Mouse (Mus musculus): ENCODE results near the gene Plch2.

GRCm38 (mm10) chr4:155075137-155075536 is 18.6 kb upstream of the Plch2 start:
- TF ChIP-seq CTCF (IDR thresholded peaks at IDR 0.05; ENCODE audit: low read depth) (no peak; the same call in 1 of the 2 replicates), EP300 (optimal IDR thresholded peaks at IDR 0.05) (no peak)

All from stomach, postnatal 0 days (tissue).